Mouse (Mus musculus) gonadal fat pad, adult 2 months (tissue): Measurements from ENCODE around the gene Xrcc1. TPM values are rescaled to one million over a fixed set of nuclear protein-coding genes. Genes with fewer than 3 reads are reported as not detected.
A peak's percentile ranks its signal among the peaks of the same experiment; 100 is the strongest.

Experiments
- DNase-seq: peaks from one replicate; pipeline ENCODE4 v3.0.0-alpha.2; 2012; ENCODE audit warnings: low read depth
- polyA plus RNA-seq: library from polyadenylated mRNA; depleted of rRNA; stranded (reverse); fragments of >200 nt; gene quantifications from 2 replicates; pipeline ENCODE4 v1.2.3, GENCODE M21; 2012

Gene Xrcc1
- polyA plus RNA-seq, 1 experiment = 43.6 TPM

- DNase-seq = no peak
Observed at GRCm38 (mm10) chr7:24564607-24565265, 18.6 kb downstream of the Xrcc1 start.

- DNase-seq = no peak
Observed at GRCm38 (mm10) chr7:24565627-24566026, 19.5 kb downstream of the Xrcc1 start.

- no peak for DNase-seq
Observed at GRCm38 (mm10) chr7:24566206-24566605, 20.1 kb downstream of the Xrcc1 start.

GRCm38 (mm10) chr7:24568512-24568911 lies 22.4 kb downstream of the Xrcc1 start:
- no peak for DNase-seq

GRCm38 (mm10) chr7:24571071-24571470 lies 25.0 kb downstream of the Xrcc1 start:
- DNase-seq = no peak

- DNase-seq = no peak
Observed at GRCm38 (mm10) chr7:24572455-24572854, 26.4 kb downstream of the Xrcc1 start.

GRCm38 (mm10) chr7:24574224-24574796 lies 28.2 kb downstream of the Xrcc1 start:
- no peak for DNase-seq

- no peak for DNase-seq
Observed at GRCm38 (mm10) chr7:24577811-24578210, 31.7 kb downstream of the Xrcc1 start.

- no peak for DNase-seq
Observed at GRCm38 (mm10) chr7:24584876-24585275, 38.8 kb downstream of the Xrcc1 start.

- no peak for DNase-seq
Observed at GRCm38 (mm10) chr7:24585995-24586394, 39.9 kb downstream of the Xrcc1 start.

- no peak for DNase-seq
Observed at GRCm38 (mm10) chr7:24586828-24587227, 40.7 kb downstream of the Xrcc1 start.

GRCm38 (mm10) chr7:24587330-24588105 lies 41.4 kb downstream of the Xrcc1 start, which contains the start of the genes Ethe1 and Zfp575:
Gene Ethe1 (plus strand): TSS chr7:24587543.
Gene Zfp575 (minus strand): TSS chr7:24587641.
- DNase-seq = no peak

- DNase-seq = no peak
Observed at GRCm38 (mm10) chr7:24588336-24588735, 42.2 kb downstream of the Xrcc1 start.

GRCm38 (mm10) chr7:24591735-24592134 lies 45.6 kb downstream of the Xrcc1 start:
- DNase-seq = no peak

- DNase-seq = no peak
Observed at GRCm38 (mm10) chr7:24592163-24592562, 46.1 kb downstream of the Xrcc1 start.

- DNase-seq = no peak
Observed at GRCm38 (mm10) chr7:24592781-24593180, 46.7 kb downstream of the Xrcc1 start.

- no peak for DNase-seq
Observed at GRCm38 (mm10) chr7:24593621-24594308, 47.7 kb downstream of the Xrcc1 start.

- no peak for DNase-seq
Observed at GRCm38 (mm10) chr7:24594309-24594803, 48.3 kb downstream of the Xrcc1 start.

- DNase-seq = no peak
Observed at GRCm38 (mm10) chr7:24595464-24595863, 49.4 kb downstream of the Xrcc1 start.

GRCm38 (mm10) chr7:24598121-24598520 lies 52.0 kb downstream of the Xrcc1 start:
- DNase-seq = no peak

- DNase-seq = peak; percentile 78
Observed at GRCm38 (mm10) chr7:24599211-24600067, 53.4 kb downstream of the Xrcc1 start.
